Mouse (Mus musculus): ENCODE results near the gene Gpcpd1.
A peak's percentile ranks its signal among the peaks of the same experiment; 100 is the strongest.

The Gpcpd1 gene

GRCm38 (mm10) chr2:132586006-132586405 is 1.5 kb downstream of the Gpcpd1 start:
- DNase-seq (ENCODE audit: low spot score): no peak

GRCm38 (mm10) chr2:132584191-132584590 is 3.3 kb downstream of the Gpcpd1 start:
- DNase-seq (ENCODE audit: low spot score): no peak

GRCm38 (mm10) chr2:132583126-132583525 is 4.4 kb downstream of the Gpcpd1 start:
- no peak for DNase-seq (ENCODE audit: low spot score)

- DNase-seq (ENCODE audit: low spot score): peak; percentile 91
Measured at GRCm38 (mm10) chr2:132582227-132582626, 5.3 kb downstream of the Gpcpd1 start.

- DNase-seq (ENCODE audit: low spot score): no peak
Measured at GRCm38 (mm10) chr2:132579689-132580088, 7.8 kb downstream of the Gpcpd1 start.

GRCm38 (mm10) chr2:132578711-132579110 is 8.8 kb downstream of the Gpcpd1 start:
- DNase-seq (ENCODE audit: low spot score): no peak

GRCm38 (mm10) chr2:132578059-132578458 is 9.5 kb downstream of the Gpcpd1 start:
- peak; percentile 91 for DNase-seq (ENCODE audit: low spot score)

GRCm38 (mm10) chr2:132577431-132577981 is 10.0 kb downstream of the Gpcpd1 start:
- peak; percentile 49 for DNase-seq (ENCODE audit: low spot score)

GRCm38 (mm10) chr2:132576522-132577135 is 10.9 kb downstream of the Gpcpd1 start:
- no peak for DNase-seq (ENCODE audit: low spot score)

GRCm38 (mm10) chr2:132575759-132576439 is 11.6 kb downstream of the Gpcpd1 start:
- DNase-seq (ENCODE audit: low spot score): peak; percentile 47

- DNase-seq (ENCODE audit: low spot score): no peak
Measured at GRCm38 (mm10) chr2:132575256-132575655, 12.3 kb downstream of the Gpcpd1 start.

- no peak for DNase-seq (ENCODE audit: low spot score)
Measured at GRCm38 (mm10) chr2:132573280-132573679, 14.2 kb downstream of the Gpcpd1 start.

GRCm38 (mm10) chr2:132572651-132573050 is 14.9 kb downstream of the Gpcpd1 start:
- no peak for DNase-seq (ENCODE audit: low spot score)

GRCm38 (mm10) chr2:132571301-132571700 is 16.2 kb downstream of the Gpcpd1 start:
- no peak for DNase-seq (ENCODE audit: low spot score)

- DNase-seq (ENCODE audit: low spot score): no peak
Measured at GRCm38 (mm10) chr2:132570869-132571268, 16.7 kb downstream of the Gpcpd1 start.

- no peak for DNase-seq (ENCODE audit: low spot score)
Measured at GRCm38 (mm10) chr2:132569686-132570085, 17.8 kb downstream of the Gpcpd1 start.

GRCm38 (mm10) chr2:132567414-132567813 is 20.1 kb downstream of the Gpcpd1 start:
- no peak for DNase-seq (ENCODE audit: low spot score)

GRCm38 (mm10) chr2:132561860-132562259 is 25.7 kb downstream of the Gpcpd1 start:
- no peak for DNase-seq (ENCODE audit: low spot score)

GRCm38 (mm10) chr2:132527864-132528263 is 59.7 kb downstream of the Gpcpd1 start:
- DNase-seq (ENCODE audit: low spot score): no peak

GRCm38 (mm10) chr2:132526894-132527532 is 60.5 kb downstream of the Gpcpd1 start:
- no peak for DNase-seq (ENCODE audit: low spot score)

GRCm38 (mm10) chr2:132526110-132526509 is 61.4 kb downstream of the Gpcpd1 start:
- DNase-seq (ENCODE audit: low spot score): no peak

- DNase-seq (ENCODE audit: low spot score): no peak
Measured at GRCm38 (mm10) chr2:132518021-132518901, 69.3 kb downstream of the Gpcpd1 start.

Measured in MN1 (cell line).